Mouse (Mus musculus) heart, adult 11 months (tissue): ENCODE results near the gene Limch1.

ENCODE experiments used
- DNase-seq: peaks from one replicate; pipeline ENCODE4 v3.0.0; 2022

The Limch1 gene

DNA sequence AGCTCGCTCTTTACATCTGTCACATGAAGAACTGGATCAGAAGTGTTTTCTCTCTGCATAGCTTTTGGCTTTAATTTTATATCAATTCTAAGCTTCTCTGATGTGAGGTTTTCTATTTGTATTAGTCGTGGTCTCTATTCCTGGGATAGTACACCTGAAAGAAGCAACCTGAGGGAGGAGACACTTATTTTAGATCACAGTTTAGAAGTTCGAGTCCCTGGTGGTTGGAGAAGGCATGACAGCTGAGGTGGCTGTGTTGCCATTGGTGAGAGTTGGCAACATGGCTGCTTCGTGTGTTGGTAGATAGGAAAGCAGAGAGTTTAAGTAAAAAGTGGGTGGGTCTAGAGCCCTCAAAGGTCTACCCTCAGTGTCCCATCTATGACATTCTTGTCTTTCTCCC, 91.3 kb downstream of the Limch1 start:
- DNase-seq: peak; percentile 56

DNA sequence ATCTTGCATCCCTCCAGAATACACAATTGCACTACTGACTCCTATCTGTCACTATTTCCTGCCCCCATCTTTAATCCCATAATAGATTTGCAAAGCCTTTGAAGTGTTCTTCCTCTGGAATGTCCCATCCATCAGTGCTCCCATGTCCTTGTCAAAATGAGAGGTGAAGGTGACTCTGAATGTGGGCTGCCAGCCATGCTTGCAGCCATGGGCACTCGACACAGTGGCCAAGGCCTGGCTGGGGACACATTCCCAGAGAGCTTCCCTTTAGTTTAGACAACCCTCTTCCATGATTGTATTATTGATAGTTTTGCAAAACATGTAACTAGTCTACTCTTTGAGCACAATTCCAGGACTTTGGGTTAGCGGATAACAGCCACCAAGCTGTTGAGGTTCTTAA, 96.3 kb downstream of the Limch1 start:
- DNase-seq: peak; percentile 93

DNA sequence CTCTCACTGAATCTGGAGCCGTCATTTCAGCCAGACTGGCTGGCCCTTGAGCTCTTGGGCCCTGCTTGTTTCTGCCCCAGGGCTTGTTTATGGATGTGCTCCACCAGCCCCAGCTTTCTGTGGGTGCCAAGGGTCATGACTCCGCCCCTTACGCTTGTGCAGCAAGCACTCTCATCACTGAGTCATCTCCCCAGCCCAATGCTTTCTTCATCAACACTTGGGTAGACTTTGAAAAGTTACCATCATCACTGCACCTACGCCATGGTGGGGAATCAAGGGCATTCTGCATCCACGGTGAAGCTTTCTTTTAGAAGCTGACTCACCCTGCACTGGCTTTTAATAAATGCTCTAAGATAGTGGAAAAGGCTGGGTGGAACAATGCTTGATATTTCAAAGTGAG, 97.1 kb downstream of the Limch1 start:
- DNase-seq: peak; percentile 80

DNA sequence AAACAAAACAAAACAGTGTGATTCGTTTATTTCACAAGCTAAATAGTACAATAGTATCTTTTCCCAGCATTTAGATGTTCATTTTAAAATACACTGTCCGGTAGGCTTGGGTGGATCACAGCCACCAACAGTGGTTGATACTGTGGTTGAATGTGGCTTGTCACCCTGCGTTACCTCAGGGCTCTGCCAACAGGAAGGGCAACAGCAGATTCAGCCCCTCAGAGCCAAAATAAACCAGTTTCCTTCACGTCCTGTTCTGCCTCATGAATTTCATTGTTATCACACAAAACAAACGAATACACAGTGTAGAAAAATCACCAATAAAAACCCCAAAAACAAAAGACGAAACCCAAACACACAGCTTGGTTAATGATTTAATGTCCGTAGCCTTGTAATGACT, 102.5 kb downstream of the Limch1 start:
- DNase-seq: peak; percentile 94

DNA sequence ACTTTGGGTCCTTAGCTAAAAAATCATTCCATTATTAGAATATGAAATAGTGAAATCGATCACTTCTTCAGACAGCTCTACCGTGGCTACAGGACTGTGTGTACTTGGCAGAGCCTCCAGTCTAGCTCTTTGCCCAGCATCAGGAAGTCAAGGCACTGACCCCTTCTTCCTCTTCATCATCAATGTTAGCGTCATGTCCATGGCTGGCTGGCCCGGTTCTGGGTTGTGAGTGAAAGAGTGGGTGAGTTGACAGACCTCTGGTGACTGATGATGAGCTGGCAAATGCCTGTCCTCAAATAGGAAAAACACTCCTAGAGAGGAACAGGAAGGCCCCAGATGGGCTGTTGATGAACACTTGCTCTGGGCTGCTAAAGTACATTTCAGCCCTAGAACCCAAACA, 103.5 kb downstream of the Limch1 start:
- DNase-seq: peak; percentile 96

DNA sequence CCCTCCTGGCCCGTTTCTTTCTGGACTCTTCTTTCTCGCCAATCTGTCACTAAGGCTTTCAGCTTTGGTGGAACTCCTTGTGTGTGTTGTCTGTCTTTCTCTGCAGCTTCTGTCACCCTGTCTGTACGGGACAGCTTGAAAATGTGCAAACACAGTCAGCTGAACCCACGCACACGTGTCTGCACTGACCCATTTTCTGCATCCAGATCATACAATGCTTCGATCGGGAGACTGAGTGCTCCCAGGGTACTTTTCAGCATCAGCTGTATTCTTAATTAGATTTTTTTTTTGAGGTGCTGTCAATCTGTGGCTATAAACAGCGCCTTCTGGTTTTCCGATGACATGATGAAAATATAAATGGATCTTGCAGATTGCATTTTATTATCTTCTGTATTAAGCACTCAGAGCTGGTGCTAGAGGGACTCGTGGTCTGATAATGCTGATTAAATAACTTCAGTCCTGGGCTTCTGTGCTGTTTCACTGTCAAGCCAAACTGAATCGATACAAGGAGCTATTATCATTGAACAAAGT, 105.2 kb downstream of the Limch1 start:
- peak; percentile 85 for DNase-seq

DNA sequence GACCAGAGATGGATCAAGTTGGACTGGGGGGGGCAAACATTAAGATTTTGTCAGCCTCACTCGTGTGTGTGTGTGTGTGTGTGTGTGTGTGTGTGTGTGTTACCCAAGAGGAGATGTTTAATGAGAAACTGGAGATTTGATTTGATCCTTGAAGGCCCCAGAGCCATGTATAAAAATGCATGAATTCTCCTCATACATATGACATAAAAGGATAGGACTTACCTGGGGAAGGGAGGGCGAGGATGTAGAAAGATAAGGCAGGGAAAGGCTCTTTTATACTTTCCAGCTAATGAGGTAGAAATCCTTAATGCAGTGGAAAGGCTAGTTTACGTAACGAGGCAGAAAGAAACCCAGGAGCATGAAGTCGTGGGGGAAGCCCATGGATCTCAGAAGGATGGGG, 106.1 kb downstream of the Limch1 start:
- no peak for DNase-seq

DNA sequence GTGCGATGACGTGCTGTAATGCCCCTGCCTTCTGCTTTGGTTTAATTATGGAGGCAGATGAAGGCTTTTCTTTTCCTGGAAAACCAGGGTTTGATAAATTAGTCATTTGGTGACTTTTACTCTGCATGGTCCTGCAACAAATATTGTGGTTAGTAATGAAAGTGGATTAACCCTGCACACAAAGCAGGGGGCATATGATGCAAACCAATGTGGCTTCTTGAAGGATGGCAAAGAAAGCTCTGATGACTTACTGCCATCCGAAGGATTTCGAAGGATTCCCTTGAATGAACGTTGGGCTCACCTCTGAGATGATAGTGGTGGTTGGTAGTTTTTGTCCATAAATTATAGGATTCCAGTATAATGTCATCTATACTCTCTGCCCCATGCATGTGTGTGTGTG, 108.6 kb downstream of the Limch1 start:
- DNase-seq: peak; percentile 24

DNA sequence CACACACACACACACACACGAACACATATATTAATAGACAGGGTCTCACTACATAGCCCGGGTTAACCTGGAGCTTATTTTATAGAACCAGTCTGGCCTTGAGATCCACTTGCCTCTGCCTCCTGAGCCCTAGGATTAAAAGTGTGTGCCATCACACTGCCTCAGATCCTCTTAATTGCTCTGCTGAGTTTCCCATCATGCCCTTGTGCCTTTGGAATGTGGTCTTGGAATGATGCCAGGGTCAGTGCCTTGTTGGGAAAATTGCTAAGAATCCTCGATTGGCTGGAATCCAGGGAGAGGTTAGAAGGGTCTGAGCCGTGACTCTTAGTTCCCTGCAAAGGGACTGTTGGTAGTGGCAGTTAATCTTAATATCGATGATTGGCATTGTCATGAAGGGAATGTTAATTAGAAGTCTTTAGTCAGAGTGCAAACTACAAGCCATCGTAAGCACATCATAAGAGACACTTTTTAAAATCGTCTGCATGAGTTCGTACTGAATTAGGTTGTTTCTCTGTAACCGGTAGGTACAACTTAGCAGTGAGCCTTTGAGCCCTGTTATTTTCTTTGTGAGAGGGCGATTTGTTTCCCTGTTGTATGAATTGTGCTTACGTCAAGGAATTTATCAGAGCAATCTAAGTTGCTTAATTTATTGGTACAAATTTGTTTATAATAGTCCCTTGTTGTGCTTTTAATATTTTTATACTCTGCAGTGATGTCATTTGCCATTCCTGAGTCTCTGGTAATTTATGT, 109.9 kb downstream of the Limch1 start:
- peak; percentile 81 for DNase-seq

DNA sequence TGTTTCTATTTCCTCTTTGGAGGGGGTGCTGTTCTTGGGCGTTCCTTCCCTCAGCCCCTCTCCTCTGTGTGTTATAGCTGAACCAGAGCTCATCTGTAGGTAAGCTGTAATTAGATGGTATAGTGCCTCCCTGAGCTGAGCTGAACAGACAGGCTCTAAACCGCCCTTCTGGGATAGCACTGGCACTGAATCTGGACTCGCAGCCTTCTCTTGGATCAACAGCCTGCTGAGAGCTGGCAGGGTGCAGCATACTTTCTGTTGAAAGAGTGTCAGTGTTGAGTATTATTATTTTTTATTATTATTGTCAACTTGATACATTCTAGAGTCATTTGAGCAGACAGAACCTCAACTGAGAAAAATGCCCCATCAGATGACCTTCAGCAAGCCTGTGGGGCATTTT, 113.9 kb downstream of the Limch1 start:
- DNase-seq: no peak

DNA sequence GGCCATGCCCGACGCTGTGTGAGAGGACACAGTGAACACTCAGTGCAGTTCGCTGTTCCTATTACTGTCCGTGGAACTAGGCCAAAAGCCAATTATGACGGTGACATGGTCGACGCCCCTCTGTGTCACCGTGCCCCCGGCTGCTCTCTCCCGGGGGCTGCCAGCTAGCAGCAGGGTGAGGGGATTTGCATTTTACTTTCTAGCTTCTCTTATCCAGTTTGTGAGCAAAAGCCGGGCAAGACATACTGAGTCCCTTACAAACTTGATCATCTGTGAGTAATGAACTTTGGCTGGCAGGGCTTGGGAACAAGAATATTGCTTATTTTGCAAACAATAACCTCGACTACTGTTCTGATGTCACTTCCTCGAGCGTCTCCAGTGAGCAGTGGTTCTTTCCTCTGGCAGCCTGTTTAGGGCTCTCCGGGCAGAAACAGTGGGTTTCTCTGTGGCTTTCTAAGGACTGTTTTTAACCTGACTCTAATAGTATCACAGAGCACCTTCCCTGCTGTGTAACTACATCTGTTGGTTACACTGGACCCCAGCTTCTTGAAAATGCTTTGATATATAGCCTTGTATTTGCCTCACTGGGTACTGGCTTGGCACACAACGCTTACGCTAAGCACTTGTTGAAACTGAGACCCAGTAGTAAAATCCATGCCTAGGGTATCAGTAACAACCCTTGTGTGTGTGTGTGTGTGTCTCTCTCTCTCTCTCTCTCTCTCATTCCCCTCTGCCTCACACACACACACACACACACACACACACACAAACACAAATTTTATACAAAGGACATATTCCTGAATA, 115.8 kb downstream of the Limch1 start:
- peak; percentile 95 for DNase-seq

DNA sequence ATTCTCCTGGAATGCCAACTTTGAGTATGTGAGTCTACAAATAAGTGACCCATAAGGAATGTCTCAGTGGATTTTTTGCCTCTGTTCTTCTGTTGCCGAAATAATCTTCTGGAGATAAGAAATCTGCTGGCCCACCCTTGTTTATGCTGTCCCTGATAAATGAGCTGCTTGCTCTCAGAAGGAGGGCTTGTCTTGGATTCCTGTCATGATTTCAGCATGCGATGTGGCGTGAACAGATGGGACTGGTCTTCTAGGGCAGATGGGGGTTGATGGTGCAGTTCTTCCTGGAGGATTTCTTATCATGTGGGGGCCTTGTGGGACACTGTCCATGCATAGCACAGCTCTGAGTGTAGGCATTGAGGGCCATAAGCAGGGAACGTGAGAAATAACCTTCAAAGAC, 116.5 kb downstream of the Limch1 start:
- no peak for DNase-seq

DNA sequence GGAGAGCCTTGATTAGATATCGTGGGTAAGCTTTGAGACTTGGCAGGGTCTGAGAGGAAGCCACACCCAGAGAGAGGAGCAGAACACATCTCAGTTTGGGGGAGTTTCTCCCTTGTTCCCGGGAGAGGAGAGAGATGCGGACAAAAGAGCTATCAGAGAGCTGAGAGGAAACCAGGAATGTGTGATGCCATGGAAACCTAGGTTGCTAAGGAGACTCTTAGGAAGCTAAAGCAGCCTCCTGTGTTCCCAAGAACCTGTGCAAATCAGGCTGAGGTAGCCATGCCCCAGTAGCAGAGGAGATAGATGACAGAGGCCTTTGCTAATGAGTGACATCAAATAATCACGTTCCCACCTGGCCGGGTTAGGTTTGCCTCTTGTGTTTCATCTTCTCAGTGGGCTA, 119.6 kb downstream of the Limch1 start:
- no peak for DNase-seq

DNA sequence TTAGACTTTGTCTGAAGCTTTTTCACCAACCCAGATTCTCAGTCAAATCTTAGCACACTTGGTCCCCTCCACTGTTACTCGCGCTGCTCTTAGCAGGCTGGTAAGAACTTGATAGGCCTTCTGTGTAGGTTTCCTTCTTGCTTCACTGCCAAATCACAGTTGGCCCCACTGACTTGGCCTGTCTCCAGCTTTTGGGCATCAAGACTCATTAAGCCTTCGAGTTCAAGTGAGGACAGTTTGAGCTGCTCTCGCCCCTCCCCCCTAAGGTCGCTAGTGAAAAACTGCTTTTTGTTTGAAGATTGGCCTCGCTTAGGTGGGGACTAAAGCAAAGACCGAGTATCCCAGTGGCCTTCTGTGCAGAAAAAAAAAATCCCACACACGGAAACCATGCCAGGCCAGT, 120.4 kb downstream of the Limch1 start:
- DNase-seq: peak; percentile 93

DNA sequence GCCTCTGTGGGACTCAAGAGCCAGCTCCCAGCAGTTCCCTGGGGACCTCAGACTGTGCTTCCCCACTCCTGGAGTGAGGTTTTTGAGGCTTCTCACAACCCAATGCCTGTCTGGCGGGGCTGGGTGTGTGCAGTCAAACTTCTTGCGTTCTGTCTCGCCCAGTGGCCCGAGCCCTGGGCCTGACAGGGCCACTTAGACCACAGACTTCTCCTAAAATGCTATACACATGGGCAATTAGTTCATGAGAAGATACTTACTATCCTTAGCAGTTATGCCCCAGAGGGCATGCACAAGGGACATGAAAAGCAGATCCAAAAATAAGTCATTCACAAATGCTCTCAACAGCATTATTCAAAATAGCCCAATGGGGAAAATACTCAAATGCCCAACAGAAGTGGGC, 123.9 kb downstream of the Limch1 start:
- no peak for DNase-seq

DNA sequence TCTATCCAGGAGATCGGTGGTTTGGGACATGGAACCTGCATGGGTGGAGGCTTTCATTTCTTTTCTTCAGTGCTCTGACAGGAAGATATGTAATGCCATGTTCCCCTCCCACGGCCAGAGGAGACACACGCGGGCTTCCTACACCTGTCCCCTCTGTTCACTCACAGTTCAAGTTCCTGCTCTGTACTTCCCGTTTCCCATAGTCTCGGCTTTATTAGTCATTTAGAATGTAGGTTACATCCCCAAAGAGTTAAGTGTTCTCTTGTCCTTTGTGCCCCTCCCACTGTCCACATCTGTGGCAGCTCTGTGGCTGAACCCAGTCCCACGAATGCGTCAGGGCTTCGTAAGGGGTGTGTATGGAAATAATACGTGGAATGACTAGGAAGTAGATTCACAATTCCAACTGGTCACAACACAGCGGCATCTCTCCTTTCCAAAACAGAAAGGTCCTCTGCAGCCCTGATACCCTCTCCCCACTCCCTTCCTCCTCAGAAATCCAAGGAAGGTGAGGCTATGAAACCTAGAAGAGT, 126.0 kb downstream of the Limch1 start:
- DNase-seq: peak; percentile 96

DNA sequence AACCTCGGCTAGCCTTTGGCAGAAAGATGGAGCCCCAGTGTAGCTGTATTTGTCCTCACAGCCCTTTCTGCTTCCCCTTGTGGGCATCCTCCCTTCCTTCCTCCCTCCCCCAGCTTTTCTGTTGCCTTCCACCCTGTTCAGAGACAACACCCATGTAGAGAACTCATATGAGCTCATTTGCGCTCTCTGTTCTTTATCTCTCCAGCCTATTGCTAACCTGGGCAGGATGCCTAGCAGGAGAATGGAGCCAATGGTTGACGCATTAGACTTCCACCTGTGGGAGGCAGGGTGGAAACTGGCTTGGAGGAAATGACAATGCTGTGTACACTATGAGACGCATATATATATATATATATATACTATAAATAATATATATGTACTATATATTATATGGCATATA, 126.4 kb downstream of the Limch1 start:
- DNase-seq: peak; percentile 97

DNA sequence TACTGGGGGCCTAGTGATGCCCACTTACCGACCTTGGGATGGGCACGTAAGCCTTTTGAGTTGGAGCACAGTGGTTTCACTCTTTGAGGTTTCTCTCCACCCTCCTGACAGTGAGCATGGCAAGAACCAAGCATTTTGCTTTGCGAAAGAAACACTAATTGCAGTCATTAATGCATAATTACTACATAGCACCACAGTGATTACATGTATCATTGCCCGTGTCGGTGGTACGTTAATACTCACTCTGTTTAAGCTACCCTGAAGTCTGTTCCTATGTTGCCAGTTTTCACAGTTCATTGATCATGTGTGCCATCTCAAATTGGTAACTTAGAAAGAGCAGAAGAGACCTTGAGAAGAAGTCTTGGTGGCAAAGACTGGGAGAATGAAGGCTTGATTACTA, 127.1 kb downstream of the Limch1 start:
- peak; percentile 66 for DNase-seq

DNA sequence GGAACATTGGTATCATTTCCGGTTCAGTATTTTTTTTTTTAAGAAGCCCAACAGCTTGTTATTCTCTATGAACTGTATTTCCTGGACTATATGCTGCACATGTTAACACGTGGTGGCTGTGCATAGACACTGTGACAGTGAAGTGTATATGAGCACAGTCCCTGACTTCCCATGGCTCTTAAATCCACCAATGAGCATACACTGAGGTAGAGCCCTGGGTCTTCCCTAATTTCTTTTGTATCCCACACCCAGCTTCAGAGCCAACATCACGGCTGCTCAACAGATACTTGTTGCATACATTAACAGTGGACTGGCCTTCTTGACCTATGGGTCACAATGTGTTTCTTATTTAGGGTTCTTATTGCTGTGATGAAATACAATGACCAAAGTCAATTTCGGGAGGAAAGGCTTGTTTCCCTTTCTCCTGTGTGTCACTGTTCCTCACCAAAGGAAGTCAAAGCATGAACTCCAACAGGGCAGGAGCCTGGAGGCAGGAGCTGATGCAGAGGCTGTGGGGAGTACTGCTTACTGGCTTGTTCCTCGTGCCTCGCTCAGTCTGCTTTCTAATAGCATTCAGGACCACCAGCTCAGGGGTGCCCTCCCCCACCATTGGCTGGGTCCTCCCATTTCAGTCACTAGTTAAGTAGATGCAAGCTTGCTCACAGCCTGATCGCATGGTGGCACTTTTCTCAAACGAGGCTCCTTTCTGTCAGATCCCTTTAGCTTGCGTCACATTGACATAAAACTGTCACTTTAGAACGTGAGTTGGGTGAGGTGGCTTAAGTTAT, 130.6 kb downstream of the Limch1 start:
- peak; percentile 68 for DNase-seq

DNA sequence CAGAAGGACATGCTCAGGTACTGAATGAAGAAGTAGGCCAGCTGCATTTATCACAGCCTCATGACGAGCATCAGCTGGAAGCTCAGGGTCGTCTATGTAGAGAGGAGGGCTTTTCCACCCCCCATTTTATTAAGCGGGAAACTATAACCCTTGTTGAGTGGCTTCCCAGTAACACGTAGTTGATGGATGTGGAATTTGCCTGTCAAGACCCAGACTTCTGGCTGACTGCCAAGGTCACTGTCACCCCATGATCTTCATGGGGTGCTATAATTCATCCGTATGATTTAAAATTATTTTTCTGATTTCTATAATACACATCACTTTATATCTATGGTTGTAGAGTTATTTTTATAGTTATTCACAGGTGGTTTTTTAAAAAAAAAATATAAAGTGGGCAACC, 131.4 kb downstream of the Limch1 start:
- peak; percentile 25 for DNase-seq

DNA sequence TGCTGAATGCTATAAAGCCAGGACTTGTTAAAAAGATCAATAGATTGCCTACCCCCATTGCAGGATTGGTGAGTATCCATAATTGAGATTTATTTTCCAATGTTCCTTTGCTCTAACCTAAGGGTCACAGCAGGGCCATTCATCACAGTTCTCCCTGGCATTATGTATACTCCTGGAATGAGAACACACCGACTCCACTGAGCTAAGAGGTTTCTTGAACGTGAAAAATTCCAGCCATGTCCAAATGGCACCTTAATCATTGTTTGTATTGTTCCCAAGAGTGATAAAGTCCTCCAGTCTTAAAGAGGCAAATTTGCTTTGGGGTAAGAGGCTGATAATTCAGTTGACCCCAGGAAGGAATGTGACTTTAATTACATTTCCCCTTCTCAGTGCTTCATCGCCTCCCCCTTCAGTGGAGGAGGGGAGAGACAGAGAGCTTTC, 136.3 kb downstream of the Limch1 start:
- peak; percentile 49 for DNase-seq

DNA sequence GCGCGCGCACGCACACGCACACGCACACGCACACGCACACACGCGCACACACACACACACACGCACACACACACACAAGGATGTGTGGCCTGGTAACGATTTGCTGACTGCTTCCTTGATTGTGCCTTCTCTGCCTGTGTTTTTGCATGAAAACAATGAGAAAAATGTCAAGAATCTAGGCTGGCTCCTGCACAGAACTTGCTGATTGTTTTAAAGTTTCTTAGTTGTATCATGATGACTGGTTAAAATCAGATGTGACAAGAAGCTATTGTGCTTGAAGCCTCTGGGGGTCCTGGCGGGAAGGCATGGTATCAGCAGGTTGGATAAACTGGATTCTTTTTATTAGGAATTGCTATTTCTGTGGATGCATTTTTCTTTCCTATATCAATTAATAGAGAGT, 137.1 kb downstream of the Limch1 start:
- DNase-seq: peak; percentile 34

DNA sequence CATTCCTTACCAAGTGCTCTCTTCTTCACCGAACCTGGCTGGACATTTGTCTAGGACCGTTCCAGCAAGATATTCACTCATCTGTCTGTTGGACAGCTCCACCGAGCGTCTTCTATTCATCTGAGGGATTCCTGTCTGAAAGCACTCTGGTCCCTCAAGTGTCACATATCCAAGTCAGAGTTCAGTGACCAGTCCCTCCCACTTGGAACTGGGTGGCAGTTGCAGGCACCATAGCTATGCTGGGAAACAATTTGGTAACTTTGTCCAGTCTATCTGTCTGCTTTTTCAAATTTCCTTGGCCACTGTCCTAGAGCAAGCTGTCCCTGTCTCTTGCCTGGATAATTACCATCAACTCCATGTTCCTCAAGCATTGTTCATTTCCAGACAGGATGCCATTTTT, 138.9 kb downstream of the Limch1 start:
- peak; percentile 92 for DNase-seq
